Mouse (Mus musculus) testis, adult 2 months (tissue): ENCODE measurements around the gene Tmem222.

Source experiments
- CTCF ChIP-seq: fragments of 200-500 bp; IDR thresholded peaks from 2 replicates; pipeline ENCODE4 v1.5.1; 2012; ENCODE audit warnings: low read depth, mild to moderate bottlenecking, inconsistent platforms, low read length, moderate library complexity; ENCODE audit not compliant: control insufficient read depth, insufficient read depth, insufficient replicate concordance
- POLR2A ChIP-seq: fragments of 200-500 bp; IDR thresholded peaks from 2 replicates; pipeline ENCODE4 v1.6.1; 2012; ENCODE audit warnings: low read depth, mild to moderate bottlenecking, inconsistent platforms, low read length, moderate library complexity; ENCODE audit not compliant: control insufficient read depth

GRCm38 (mm10) chr4:133242710-133243109 is 34.9 kb downstream of the Tmem222 start:
- TF ChIP-seq CTCF (no peak), POLR2A (no peak)
